Mouse (Mus musculus): ENCODE results near the gene Lhx2.

DNA sequence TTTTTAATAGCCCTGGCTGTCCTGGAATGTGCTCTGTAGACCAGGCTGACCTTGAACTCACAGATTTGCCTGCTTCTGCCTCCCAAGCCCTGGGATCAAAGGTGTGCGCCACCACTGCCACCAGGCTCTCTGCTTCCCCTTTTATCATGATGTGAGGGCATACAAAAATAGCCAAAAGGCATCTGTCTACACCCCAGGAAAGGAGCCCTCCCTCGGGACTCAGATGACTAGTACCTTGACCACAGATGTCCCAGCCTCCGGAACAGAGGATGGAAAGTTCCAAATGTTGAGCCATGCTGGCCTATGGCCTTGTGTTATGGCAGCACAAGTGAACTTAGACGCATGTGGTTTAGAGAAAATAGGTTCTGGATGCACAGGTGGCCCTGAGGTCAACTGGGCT is 66.3 kb downstream of the Lhx2 start:
- TF ChIP-seq POLR2A (IDR thresholded peaks at IDR 0.05; ENCODE audit: low read depth, low read length) (no peak), CTCF (IDR thresholded peaks at IDR 0.05; ENCODE audit: extremely low read depth, insufficient read length, insufficient replicate concordance, low read depth, low read length) (no peak)

All from small intestine, adult 2 months (tissue).